Mouse (Mus musculus): ENCODE measurements at regions not wholly inside any gene's neighbourhood (a gene's known extent, or its start where the extent isn't known, plus 50 kb on each side); places are given as distances from the start of the nearest gene placed in this dataset.

DNA sequence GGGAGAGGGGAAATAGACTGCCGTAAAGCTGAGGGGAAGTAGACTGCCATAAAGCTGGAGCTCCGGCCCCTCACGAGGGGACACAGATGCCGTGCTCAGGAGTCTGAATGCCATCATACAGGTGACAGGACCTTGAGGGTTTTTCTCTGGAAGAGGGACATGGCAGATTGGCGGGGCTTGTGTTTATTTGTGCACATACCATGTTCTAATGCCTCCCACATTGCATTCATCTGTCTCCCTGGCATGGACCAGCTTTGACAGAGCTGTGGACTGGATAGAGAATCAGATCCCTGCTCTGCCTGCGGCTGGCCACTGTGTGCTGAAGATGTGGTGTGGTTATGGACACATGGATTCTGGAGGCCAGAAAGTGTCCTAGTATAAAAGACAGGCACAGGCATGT is 95.3 kb upstream of the Zc3h12a start:
- no peak for TF ChIP-seq POLR2A (IDR thresholded peaks at IDR 0.05; ENCODE audit: borderline replicate concordance, extremely low read depth, low read depth, low read length)
- no peak for TF ChIP-seq CTCF (IDR thresholded peaks at IDR 0.05; ENCODE audit: insufficient read depth, low read length)
